Mouse (Mus musculus): ENCODE results near the gene Tox2.

Tox2 gene

DNA sequence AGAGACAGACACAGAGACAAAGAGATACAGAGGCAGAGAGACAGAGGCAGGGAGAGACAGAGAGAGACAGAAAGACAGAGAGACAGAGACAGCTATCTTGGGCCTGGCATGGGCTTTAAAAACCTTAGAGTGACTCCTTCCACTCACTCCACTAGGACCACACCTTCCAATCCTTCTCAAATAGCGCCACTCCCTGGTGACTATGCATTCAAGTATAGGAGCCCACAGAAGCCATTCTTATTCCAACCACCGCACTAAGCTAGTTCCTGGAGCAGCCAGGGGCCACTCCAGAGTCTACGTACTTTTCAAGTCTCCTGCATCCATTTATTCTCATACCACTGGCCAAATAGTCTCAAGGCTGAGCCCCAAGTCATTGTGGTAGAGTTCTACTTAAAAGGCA, 115.9 kb downstream of the Tox2 start:
- no peak for DNase-seq (ENCODE audit: low spot score)

- no peak for DNase-seq (ENCODE audit: low spot score)
Measured at GRCm38 (mm10) chr2:163323163-163323562, 120.2 kb downstream of the Tox2 start.

DNA sequence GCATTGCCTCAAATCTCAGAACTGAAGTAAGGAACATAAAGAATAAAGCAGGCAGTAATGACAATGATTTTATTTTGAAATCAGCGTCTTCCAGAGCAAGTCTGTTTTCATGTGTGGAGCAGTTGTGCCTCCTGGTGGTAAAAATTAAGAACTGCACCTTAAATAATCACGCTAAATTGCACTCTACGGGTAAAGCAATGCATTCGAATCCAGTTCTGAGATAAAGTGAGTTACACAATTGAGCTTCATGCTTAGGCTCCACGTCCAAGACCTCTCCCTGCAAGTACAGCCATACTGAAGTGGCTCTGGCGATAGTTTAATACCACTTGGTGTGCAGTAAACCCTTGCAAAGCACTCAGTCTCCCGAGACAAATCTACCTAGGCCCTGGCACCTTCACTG, 127.8 kb downstream of the Tox2 start:
- DNase-seq (ENCODE audit: low spot score), result peak; percentile 36

DNA sequence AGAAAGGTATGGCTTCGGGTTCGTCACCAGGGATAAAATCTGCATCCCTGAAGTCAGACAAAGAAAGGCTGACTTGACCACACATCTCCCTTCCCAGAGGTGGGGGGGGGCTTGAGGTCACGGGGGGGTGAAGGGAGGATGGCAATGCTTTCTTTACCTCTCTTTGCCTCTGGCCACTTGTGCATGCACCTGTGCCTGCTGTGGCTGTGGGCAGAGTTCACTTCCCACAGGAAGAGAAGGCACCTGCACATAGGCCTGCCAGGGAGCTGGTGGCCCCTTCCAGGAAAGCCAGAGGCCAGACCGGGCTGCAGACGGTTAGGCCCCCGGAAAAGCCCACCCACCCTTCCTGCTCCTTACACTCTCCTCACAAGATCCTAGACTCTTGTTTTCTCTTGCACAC, 128.5 kb downstream of the Tox2 start:
- DNase-seq (ENCODE audit: low spot score), result no peak

DNA sequence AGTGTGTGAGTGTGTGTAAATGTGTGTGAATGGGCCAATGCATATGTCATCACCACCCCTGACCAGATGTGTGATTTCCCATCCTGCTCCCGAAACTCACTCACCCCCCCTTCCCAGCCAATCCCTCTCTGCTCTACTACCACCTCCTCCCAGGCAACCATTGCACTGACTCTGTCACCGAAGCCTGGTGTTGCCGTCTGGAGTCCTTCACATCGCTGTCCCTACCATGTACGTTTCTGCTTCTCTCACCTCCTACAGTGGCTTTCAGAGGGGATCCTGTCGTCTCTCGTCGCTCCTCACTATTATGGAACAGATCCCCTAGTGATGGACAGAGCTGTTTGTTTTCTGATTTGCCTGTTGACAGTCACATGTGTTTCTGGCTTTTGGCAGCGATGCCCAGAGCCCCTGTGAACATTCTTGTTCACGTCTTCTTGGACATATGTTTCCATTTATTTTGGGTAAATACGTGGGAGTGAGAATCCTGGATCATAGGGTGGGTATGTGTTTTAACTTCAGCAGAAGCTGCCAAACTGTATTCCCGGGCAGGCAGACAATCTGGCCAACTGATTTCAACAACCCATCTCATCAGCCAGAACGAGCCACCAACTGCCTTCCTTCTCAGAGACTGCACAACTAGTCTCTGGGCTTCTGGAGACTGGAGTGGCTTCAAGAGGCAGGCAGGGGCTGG, 129.6 kb downstream of the Tox2 start:
- no peak for DNase-seq (ENCODE audit: low spot score)

DNA sequence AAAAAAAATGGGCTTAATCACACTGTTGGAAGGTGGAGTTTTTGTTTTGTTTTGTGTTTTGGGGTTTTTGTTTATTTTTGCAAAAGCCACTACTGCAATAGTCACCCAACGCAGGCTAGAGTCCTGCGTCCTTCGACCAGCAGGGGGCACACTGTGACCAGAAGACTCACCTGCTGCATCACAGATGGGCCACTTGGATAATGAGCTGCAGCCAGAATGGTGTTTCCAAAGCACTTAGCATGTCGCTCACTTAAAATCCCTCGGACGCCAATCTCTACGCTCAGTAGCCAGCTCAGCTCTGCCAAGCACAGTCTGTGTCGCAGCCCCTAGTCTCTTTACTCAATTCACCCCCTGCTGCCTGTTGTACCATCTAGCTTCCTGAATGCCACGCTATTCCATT, 137.3 kb downstream of the Tox2 start:
- peak; percentile 51 for DNase-seq (ENCODE audit: low spot score)

GRCm38 (mm10) chr2:163343671-163344070, 140.7 kb downstream of the Tox2 start:
- DNase-seq (ENCODE audit: low spot score), result no peak

GRCm38 (mm10) chr2:163344976-163345660, 142.2 kb downstream of the Tox2 start:
- DNase-seq (ENCODE audit: low spot score), result no peak

DNA sequence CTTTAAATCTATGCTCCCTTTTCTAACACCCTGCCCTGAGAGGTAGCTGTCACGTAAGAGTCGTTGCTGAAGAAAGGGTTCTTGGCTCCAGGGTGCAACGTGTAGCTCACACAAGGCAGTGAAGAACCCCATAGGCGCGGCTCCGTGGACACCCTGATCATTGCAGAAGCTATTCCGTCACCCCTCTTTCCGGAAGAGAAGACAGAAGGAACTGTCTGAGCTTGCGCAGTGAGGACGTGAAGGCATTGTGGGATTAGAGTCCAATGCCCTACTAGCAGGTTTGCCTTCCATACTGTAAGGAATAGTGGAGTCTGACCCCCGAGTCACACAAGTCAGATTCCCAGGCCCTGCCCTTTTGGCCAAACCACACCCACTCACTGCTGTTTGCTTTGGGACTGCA, 143.6 kb downstream of the Tox2 start:
- no peak for DNase-seq (ENCODE audit: low spot score)

DNA sequence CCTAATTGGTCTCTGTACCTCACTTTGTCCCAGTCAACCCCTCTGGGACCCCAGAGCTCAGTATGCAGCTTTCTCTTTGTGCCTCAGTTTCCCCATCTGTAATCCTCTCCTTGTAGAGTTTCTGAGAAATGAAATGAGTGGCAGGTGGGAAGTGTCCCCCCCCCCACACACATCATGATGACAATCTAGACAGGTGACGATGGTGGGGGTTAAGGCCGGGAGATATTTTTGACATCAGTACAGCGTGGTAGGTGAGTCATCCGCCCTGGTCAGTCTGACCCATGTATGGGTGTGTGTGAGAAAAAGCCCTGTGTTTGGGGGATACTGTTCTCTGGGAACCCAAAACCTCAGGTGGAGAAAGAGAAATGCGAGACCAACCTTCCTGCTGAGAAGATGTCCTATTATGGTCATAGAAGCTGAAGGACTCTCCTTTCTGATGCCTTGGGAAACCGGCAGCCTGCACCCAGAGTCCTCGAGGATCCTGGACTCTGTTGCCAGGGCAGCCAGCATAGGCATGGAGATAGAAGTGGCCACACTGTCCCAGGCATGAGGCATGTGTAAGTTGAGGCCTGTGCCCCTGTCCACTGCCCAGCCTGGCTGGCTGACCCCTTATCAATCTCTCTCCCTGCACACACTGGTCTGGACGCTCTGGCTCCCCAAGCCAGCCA, 144.7 kb downstream of the Tox2 start:
- no peak for DNase-seq (ENCODE audit: low spot score)

DNA sequence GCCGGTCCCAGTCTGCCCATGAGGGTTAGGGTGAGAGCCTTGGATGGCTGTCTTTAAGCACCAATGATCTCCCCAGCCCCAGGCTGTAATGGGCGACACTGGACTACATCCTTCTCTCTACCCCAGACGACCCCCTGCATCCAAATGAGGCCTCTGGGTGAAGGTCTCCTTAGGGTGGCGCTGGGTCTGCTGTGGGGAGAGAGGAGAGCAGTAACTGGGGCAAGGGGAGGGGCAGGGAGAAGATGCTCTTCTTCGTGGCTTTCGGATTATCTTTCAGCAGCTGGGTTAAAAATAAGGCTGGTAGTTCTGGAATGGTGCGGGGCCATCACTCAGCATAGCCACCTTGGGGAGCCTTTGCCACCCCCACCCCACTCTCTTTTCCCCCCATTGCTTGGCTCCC, 145.8 kb downstream of the Tox2 start:
- no peak for DNase-seq (ENCODE audit: low spot score)

- DNase-seq (ENCODE audit: low spot score), result no peak
Measured at GRCm38 (mm10) chr2:163349411-163349810, 146.5 kb downstream of the Tox2 start.

DNA sequence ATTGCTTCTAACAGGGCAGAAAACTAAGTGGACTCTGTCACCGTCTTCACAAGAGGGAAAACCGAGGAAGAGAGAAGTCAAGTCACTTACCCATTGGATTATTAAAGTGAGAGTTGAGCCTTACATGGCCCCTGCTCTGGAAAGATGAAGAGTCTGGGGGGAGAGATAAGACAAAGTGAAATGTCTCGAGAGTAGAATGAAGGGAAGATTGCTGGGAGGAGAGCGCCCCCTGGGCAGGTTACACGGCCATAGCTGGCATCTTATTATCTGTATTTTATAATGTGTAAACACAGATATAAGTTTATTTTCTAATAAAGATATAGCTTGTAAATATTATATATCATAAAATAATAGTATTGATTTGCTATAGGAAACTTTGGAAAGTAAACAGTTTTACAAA, 147.5 kb downstream of the Tox2 start:
- DNase-seq (ENCODE audit: low spot score), result no peak

DNA sequence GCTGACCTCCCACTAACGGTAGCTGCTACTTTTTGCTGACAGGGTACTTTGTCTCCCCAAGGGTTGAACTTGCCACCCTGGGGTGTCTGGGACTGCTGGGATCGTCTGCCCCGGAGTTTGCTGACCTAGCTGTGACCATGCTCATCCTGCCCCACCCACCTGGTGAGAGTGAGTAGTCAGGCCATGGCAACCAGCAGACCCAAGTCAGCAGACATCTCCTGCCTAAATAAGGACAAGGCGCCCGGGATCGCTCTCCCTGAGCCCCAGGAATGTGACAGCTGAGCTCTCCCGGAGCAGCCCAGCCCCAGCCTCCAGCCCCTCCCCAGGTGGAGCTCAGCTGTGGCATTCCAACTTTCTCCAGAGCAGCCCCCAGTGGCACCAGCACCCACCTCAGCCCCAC, 150.8 kb downstream of the Tox2 start:
- DNase-seq (ENCODE audit: low spot score), result no peak

DNA sequence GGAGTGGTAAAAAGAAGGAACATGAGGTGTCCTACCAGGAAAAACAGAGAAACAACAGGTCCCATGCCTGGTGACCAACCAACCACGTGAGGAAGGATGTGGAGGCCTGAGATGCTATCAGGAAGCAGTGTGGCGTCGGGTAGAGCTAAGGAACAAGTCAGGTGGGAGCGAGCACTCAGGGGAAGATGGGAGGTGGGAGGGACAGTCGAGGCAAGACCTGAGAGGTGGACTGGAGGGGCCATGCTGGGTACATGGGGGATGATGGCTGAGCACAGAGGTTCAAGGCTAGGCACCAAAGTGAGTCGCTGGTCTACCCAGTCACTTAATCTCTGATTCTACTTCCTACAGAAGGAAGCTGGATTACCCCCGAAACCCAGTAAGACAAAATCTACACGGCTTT, 152.7 kb downstream of the Tox2 start:
- no peak for DNase-seq (ENCODE audit: low spot score)

- no peak for DNase-seq (ENCODE audit: low spot score)
Measured at GRCm38 (mm10) chr2:163356113-163356840, 153.4 kb downstream of the Tox2 start.

- no peak for DNase-seq (ENCODE audit: low spot score)
Measured at GRCm38 (mm10) chr2:163358662-163359061, 155.7 kb downstream of the Tox2 start.

DNA sequence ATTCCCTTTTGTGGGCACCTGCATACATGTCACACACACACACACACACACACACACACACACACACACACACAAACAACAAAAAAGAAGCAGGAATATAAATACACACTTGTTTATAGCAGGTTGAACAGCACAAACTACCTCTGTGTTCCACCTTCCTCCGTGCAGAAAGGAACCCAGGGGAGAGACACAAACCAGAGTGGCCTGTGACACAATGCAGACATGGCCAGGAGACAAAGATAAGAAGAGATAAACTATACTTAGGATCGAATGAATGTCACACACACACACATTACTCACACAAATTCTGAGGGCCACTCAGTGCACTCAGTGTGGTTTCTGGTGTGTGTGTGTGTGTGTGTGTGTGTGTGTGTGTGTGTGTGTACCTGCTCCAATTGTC, 156.3 kb downstream of the Tox2 start:
- no peak for DNase-seq (ENCODE audit: low spot score)

DNA sequence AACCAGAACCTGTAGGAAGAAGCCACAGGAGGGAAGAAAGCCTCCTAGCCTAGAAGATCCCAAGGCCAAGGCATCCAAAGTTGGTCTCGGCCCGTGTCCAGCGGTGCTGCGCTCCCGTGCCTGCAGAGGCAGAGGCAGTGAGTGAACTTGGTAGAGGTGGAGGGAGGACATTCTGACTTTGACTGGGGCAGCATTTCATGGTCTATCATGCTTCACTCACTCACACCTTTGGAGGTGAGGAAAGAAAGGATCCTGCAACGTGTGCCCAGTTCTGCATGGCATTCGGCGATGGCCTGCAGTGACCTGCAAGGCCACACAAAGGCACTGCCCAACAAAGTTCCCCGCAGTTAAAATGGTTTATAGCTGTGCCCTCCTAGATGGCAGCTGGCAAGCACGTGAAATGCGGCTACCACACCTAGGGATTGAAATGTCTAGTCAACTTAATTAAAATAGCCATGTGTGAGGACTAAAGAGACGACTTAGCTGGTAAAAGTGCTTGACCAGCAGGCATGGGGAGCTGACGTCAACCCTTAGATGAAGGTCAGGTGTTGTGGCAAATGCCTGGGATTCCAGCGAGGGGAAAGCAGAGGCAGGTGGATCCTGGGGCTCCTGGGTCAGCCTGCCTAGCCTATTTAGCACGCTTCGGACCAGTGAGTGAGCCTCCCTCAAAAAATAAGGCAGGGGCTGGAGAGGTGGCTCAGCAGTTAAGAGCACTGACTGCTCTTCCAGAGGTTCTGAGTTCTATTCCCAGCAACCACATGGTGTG, 158.1 kb downstream of the Tox2 start:
- DNase-seq (ENCODE audit: low spot score), result no peak

GRCm38 (mm10) chr2:163362940-163363921, 160.3 kb downstream of the Tox2 start:
- no peak for DNase-seq (ENCODE audit: low spot score)
